Mouse (Mus musculus) spleen, adult 18-20 months (tissue): Measurements from ENCODE around the gene Hbb-bs.
"Not testable (repeated sequence)": the region's sequence is repeated elsewhere in the genome, so short reads cannot be mapped to it uniquely, and the experiment has no call there.

Source experiments
- DNase-seq, 2 experiments: peaks; one replicate each; pipeline ENCODE4 v3.0.0; 2022; ENCODE audit warnings: mixed read lengths in 2 of 2

Gene Hbb-bs

DNA sequence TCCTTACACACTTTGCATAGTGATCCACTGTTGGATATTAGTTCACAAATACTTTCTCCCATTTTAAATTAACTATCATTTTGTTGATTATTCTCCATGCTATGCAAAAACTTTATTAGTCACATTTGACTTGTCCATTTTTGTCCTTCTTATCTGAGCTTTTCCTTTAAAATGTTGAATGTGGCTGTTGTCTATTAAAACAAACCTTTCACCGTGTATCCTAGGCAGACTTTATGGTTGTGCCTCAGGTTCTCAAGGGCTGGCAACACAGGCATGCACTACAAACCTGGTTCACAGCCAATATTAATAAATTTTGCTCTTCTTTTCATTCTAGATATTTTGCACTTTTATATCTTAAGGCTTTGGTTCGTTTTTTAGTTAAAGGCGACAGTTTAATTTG lies 17.1 kb downstream of the Hbb-bs start:
- no peak for DNase-seq

DNA sequence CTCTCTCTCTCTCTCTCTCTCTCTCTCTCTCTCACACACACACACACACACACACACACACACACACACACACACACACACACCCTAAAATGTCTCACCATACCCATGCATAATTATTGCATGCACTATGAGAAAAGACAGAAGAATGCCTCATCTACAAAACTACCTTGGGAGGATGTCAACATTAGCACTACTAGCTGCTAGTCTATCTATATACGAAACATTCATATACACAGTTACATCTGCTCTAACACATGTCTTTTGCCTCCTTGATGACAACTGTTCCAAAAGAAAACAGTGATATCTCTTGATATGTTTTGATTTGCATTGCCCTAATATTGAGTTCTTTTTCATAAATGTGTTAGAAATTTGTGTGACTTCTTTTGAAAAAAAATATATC lies 17.6 kb downstream of the Hbb-bs start:
- DNase-seq = no peak

DNA sequence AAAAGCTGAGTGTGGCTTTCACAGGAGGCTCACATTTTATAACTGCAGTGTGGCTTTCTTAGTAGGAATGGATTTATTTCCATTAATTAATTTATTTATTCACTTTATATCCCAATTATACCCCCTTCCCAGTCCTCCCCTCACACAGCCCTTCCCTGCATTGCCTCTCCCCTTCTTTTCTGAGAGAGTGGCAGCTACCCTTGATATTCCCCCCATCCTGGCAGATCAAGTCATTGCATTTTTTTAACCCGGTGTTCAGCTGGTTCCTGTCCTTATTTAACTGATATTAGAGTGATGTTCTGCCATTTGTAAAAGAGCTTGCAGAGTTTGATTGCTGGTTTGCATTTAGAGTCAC lies 18.1 kb downstream of the Hbb-bs start:
- DNase-seq = no peak

DNA sequence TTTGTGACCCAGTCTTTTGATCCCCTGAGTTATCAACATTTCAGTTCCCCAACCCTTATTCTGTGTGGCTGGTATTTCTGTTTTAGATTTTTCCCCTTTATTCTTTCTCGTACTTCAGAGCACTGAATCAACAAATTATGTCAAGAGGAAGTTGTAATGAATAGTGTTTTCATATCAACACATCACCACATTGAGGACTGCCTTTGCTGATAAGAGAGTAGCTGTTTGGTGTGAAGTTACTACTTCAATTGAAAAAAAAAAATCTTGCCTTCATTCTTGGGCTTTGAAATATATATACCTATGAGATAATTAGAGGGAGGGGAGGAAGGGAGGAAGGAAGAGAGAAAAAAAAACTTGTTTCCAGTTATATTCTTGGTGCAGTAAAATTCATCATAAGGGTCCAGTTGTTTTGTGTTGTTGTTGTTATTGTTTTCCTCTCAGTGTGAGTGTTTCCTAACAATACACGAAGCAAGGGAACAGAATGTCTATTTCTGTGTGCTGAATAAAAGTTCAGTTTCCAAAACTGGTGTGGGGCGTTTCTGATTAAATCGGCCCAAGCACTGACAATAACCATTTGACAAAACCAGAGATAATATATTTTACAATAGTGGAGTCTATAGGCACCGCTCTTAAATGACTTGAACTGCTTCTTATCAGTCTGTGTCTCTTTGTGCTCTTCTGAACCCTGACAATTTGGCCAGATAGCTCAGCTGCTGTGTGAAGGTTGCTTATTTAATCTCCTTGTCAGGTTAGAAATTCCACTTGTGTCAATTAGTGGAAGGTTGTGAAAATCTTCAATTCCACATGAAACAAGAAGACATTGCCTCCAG lies 18.7 kb downstream of the Hbb-bs start:
- no peak for DNase-seq

DNA sequence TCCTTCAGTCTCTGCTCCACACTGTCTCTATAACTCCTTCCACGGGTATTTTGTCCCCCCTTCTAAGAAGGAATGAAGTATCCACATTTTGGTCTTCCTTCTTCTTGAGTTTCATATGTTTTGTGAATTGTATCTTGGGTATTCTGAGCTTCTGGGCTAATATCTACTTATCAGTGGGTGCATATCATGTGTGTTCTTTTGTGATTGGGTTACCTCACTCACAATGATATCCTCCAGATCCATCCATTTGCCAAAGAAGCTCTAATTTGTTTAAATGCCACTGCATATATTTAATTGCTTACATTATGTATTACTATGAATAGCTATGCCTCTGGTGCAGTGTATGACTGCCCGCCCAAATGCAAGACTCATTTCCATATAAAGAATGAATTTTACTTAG lies 19.8 kb downstream of the Hbb-bs start:
- DNase-seq = not testable (repeated sequence)

DNA sequence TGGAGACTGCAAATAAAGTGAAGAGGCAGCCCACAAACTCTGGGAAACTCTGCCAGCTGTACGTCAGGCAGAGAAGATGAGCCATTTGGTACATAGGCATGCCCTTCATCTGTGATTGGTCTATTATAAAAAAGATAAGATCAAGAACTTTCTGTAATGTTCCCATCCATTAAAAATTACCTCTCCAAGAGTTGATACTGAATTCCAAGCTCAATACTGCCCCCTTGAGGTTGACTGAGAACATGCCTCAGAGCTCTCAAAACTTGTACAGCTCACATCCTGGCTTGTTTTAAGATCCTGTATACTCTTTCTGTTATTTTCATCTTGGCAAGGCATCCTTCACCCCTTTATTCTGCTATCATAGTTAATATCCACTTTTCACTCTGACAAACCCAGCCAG lies 21.0 kb downstream of the Hbb-bs start:
- DNase-seq = no peak

DNA sequence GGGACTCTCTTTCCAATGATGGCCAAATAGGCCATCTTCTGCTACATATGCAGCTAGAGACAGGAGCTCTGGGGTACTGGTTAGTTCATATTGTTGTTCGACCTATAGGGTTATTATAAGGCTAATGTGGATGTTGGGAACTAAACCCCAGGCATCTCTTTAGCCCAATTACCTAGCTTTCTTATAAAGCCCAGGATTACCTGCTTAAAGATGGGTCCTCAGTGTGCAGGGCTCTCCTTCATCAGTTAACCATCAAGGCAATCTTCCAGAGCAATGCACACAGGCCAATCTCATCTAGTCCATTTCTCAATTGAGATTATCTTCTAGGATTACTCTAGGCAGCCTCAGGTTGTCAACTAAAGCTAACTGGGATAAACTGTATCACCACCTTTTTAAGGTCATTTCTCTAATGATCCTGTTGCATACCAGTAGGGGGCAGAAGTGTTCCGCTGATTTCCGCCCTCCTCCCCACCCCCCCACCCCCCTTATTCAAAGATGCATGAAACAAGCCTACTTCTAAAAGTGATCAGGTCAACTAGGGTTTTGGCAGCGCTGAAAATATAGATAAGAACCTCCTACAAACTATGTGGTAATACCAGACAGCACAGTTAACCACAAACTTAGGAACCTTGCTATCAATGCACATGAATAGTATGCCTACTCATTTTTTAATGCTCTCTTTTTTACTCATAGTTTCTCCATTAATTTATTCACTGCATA lies 35.1 kb downstream of the Hbb-bs start:
- no peak for DNase-seq

DNA sequence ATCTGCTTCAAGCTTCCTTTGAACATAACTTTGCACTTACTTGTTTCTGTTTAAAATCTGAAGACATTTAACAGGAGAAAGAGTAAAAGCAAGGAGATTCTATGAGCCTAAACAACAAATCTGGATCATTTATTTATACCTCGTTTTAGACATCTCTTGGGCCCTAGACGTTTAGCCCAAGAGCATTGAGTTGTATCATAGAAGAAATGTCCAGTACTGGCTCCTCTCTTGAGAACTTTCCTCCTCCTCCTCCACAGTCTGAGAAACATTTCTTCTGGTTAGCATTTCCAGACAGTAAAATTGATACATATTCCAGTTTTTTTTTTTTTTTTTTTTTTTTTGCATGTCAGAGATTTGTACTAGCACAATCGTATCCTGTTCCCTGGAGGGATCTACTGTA lies 36.2 kb downstream of the Hbb-bs start, which contains the start of gene Olfr67:
Gene Olfr67 (minus strand): TSS at position 101 of the 400 bp plus-strand sequence.
- DNase-seq = no peak

DNA sequence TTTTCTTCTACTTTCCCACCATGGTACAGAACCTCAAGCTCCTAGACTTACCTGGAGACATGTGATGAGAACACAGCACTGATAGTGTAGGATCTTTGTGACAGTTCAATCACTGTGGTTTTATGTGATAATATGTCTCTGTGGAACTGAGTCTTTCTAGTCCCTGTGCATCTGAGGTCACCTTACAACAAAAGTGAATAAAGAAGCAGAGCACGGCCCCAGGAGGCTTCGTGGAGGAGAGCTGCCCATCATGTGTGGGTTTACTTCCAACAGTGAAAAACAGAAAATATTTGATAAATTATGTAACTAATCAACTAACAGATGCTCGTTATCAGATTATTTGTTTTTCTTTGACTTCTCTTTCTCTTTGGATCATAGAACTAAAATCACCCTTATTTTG lies 48.3 kb downstream of the Hbb-bs start, which contains the start of gene Olfr68:
Gene Olfr68 (minus strand): TSS at position 101 of the 400 bp plus-strand sequence.
- DNase-seq = no peak

DNA sequence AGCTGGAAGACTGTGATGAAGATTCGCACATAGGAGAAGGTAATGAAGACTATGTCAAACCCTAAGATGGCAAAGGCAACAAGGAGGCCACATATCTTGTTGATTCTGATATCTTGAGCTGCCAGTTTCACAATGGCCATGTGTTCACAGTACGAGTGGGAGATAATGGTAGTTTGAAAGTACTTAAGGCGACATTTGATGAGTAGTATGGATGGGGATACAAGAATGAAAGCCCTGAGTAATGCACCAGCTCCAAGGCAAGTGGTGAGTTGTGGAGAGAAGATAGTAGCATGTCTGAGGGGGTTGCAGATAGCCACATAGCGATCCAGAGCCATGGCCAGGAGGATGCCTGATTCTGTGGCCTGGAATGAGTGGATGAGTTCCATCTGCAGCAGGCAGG lies 50.2 kb downstream of the Hbb-bs start:
- not testable (repeated sequence) for DNase-seq
